Mouse (Mus musculus) megakaryocyte, embryonic 14.5 days (primary cell): ENCODE measurements around the gene Ric8a.

ENCODE experiments used
- FLI1 ChIP-seq: IDR thresholded peaks from 2 replicates; pipeline ENCODE4 v1.6.1; 2012; ENCODE audit warnings: low read length, inconsistent platforms, mixed read lengths
- GATA1 ChIP-seq: IDR thresholded peaks from 3 replicates; pipeline ENCODE4 v1.6.1; 2012; ENCODE audit warnings: mixed read lengths, low read length, inconsistent platforms, borderline replicate concordance

DNA sequence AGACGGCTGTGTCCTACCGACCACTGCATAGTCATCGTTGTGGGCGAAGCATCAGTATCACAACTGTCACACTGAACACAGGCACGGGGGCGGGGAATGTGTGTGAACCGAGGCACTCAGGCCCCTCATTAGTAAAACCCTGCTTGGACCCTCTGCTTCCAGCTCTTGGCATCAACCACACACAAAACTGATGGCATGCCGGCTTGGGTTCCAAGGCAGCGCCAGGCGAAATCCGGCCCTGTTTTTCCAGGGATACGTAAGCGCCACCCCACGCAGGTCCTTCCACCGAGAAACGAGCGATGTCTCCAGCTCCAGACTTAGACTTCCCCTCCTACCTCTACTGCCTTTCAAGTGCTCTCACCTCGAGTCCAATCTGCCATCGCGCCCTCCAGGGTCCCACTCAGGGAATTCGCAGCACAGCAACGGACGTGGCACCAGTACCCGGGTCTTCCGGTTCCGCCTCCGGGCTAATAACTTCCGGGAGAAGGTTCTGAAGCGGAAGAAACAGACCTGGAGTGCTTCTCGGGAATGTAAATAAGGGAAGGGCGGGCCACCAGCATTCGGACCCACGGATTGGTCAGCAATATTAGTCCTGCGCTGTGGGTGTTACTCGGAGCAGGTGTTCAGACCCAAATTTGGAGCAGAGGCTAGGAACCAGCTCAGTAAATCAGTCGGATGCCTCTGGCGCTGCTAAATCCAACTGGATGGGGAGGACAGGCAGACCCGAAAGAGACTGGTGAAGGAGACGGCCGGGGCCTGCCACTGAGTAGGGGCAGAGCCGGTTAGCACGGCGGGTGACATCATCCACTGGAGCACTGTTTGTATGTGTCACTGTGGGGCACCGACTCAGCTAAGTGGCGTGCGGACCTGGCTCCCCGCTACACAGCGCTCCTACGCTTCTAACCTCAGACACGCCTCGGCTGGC lies 635 bp upstream of the Ric8a start, which contains the start of gene Gm45785:
- TF ChIP-seq GATA1 (no peak), FLI1 (peak; percentile 15; the same call in 1 of the 2 replicates)
